Mouse (Mus musculus): ENCODE measurements at regions not wholly inside any gene's neighbourhood (a gene's known extent, or its start where the extent isn't known, plus 50 kb on each side); places are given as distances from the start of the nearest gene placed in this dataset.
"Not testable (repeated sequence)": the region's sequence is repeated elsewhere in the genome, so short reads cannot be mapped to it uniquely, and the experiment has no call there.

GRCm38 (mm10) chr3:82290373-82290772, 67.5 kb upstream of the Map9 start:
- ATAC-seq (ENCODE audit: low FRiP score, low read depth) = no peak
- no peaks in the 10 kb centered on the region for H3K9me3 ChIP-seq
- H3K9ac ChIP-seq = no peak overlapping the region
- H3K4me3 ChIP-seq = no peak overlapping the region
- H3K27ac ChIP-seq = no peak overlapping the region
- no peak overlapping the region for H3K4me2 ChIP-seq (replicated peaks)
- no peaks in the 10 kb centered on the region for H3K4me1 ChIP-seq
- H3K36me3 ChIP-seq = no peaks in the 10 kb centered on the region
- H3K27me3 ChIP-seq = no peaks in the 10 kb centered on the region
- WGBS = 80% methylated on average over 2 of the region's 2 CpGs

GRCm38 (mm10) chr3:82288996-82289395, 68.8 kb upstream of the Map9 start:
- Histone ChIP-seq H3K36me3 (no peaks in the 10 kb centered on the region), H3K27me3 (no peaks in the 10 kb centered on the region), H3K9me3 (no peaks in the 10 kb centered on the region), H3K27ac (no peak overlapping the region), H3K4me2 (replicated peaks) (no peak overlapping the region), H3K4me3 (no peak overlapping the region), H3K9ac (no peak overlapping the region), H3K4me1 (no peaks in the 10 kb centered on the region)
- WGBS = 76% methylated on average over 6 of the region's 6 CpGs
- no peak for ATAC-seq (ENCODE audit: low FRiP score, low read depth)

GRCm38 (mm10) chr3:82276977-82277714, 80.7 kb upstream of the Map9 start:
- H3K4me3 ChIP-seq = no peak overlapping the region
- H3K27me3 ChIP-seq = no peaks in the 10 kb centered on the region
- no peak overlapping the region for H3K4me2 ChIP-seq (replicated peaks)
- no peaks in the 10 kb centered on the region for H3K36me3 ChIP-seq
- H3K9ac ChIP-seq = no peak overlapping the region
- H3K27ac ChIP-seq = no peak overlapping the region
- no peaks in the 10 kb centered on the region for H3K9me3 ChIP-seq
- peaks cover 16% of the 10 kb centered on the region for H3K4me1 ChIP-seq
- ATAC-seq (ENCODE audit: low FRiP score, low read depth) = no peak

- Histone ChIP-seq H3K9ac (no peak overlapping the region), H3K9me3 (no peaks in the 10 kb centered on the region), H3K27me3 (no peaks in the 10 kb centered on the region), H3K36me3 (no peaks in the 10 kb centered on the region), H3K4me1 (peaks cover 16% of the 10 kb centered on the region), H3K4me3 (no peak overlapping the region), H3K4me2 (replicated peaks) (no peak overlapping the region), H3K27ac (no peak overlapping the region)
- peak; percentile 40 for ATAC-seq (ENCODE audit: low FRiP score, low read depth)
- WGBS = 46% methylated on average over 4 of the region's 4 CpGs
These were observed 82.0 kb upstream of the Map9 start for GRCm38 (mm10) chr3:82275822-82276203.

- 54% methylated on average over 7 of the region's 7 CpGs for WGBS
- peaks cover 16% of the 10 kb centered on the region for H3K4me1 ChIP-seq
- H3K27ac ChIP-seq = no peak overlapping the region
- peak; percentile 91 for ATAC-seq (ENCODE audit: low FRiP score, low read depth)
- H3K27me3 ChIP-seq = no peaks in the 10 kb centered on the region
- H3K4me2 ChIP-seq (replicated peaks) = no peak overlapping the region
- no peak overlapping the region for H3K4me3 ChIP-seq
- H3K9me3 ChIP-seq = no peaks in the 10 kb centered on the region
- H3K36me3 ChIP-seq = no peaks in the 10 kb centered on the region
- no peak overlapping the region for H3K9ac ChIP-seq
These were observed 82.7 kb upstream of the Map9 start for GRCm38 (mm10) chr3:82274945-82275821.

GRCm38 (mm10) chr3:82274196-82274937, 83.5 kb upstream of the Map9 start:
- WGBS = 49% methylated on average over 6 of the region's 6 CpGs
- H3K4me1 ChIP-seq = peaks cover 16% of the 10 kb centered on the region
- no peak overlapping the region for H3K4me3 ChIP-seq
- H3K4me2 ChIP-seq (replicated peaks) = no peak overlapping the region
- H3K36me3 ChIP-seq = no peaks in the 10 kb centered on the region
- no peak overlapping the region for H3K9ac ChIP-seq
- no peak for ATAC-seq (ENCODE audit: low FRiP score, low read depth)
- H3K27ac ChIP-seq = no peak overlapping the region
- H3K27me3 ChIP-seq = no peaks in the 10 kb centered on the region
- no peaks in the 10 kb centered on the region for H3K9me3 ChIP-seq

- not testable (repeated sequence) for H3K36me3 ChIP-seq; ATAC-seq (ENCODE audit: low FRiP score, low read depth); H3K4me2 ChIP-seq (replicated peaks); H3K27ac ChIP-seq; H3K9me3 ChIP-seq; H3K9ac ChIP-seq; H3K27me3 ChIP-seq; H3K4me3 ChIP-seq
- WGBS = 80% methylated on average over 2 of the region's 2 CpGs
- H3K4me1 ChIP-seq = peaks cover 16% of the 10 kb centered on the region
These were observed 84.3 kb upstream of the Map9 start for GRCm38 (mm10) chr3:82273511-82273910.

GRCm38 (mm10) chr3:82271965-82272364, 85.9 kb upstream of the Map9 start:
- ATAC-seq (ENCODE audit: low FRiP score, low read depth) = no peak
- H3K36me3 ChIP-seq = no peaks in the 10 kb centered on the region
- no peak overlapping the region for H3K4me2 ChIP-seq (replicated peaks)
- no peak overlapping the region for H3K4me3 ChIP-seq
- H3K4me1 ChIP-seq = peaks cover 16% of the 10 kb centered on the region
- H3K27me3 ChIP-seq = no peaks in the 10 kb centered on the region
- 87% methylated on average over 1 of the region's 1 CpGs for WGBS
- 0 out of 2 replicates have a peak, but pooled peaks cover 4% of the 10 kb centered on the region for H3K9me3 ChIP-seq
- H3K27ac ChIP-seq = no peak overlapping the region
- no peak overlapping the region for H3K9ac ChIP-seq

GRCm38 (mm10) chr3:82265941-82266340, 91.9 kb upstream of the Map9 start:
- no peak overlapping the region for H3K27ac ChIP-seq
- no peaks in the 10 kb centered on the region for H3K27me3 ChIP-seq
- no peaks in the 10 kb centered on the region for H3K4me1 ChIP-seq
- H3K36me3 ChIP-seq = no peaks in the 10 kb centered on the region
- 0 out of 2 replicates have a peak, but pooled peaks cover 4% of the 10 kb centered on the region for H3K9me3 ChIP-seq
- no peak for ATAC-seq (ENCODE audit: low FRiP score, low read depth)
- no peak overlapping the region for H3K9ac ChIP-seq
- H3K4me3 ChIP-seq = no peak overlapping the region
- WGBS = 89% methylated on average over 1 of the region's 1 CpGs
- H3K4me2 ChIP-seq (replicated peaks) = no peak overlapping the region

- Histone ChIP-seq H3K4me2 (replicated peaks) (no peak overlapping the region), H3K27ac (no peak overlapping the region), H3K9me3 (no peaks in the 10 kb centered on the region), H3K9ac (no peak overlapping the region), H3K4me3 (no peak overlapping the region), H3K36me3 (no peaks in the 10 kb centered on the region), H3K27me3 (no peaks in the 10 kb centered on the region), H3K4me1 (no peaks in the 10 kb centered on the region)
- ATAC-seq (ENCODE audit: low FRiP score, low read depth) = no peak
- WGBS = 77% methylated on average over 3 of the region's 3 CpGs
These were observed 95.9 kb upstream of the Map9 start for GRCm38 (mm10) chr3:82261976-82262375.

GRCm38 (mm10) chr3:82259986-82260652, 97.7 kb upstream of the Map9 start:
- Histone ChIP-seq H3K4me2 (replicated peaks) (no peak overlapping the region), H3K36me3 (no peaks in the 10 kb centered on the region), H3K9me3 (no peaks in the 10 kb centered on the region), H3K4me1 (no peaks in the 10 kb centered on the region), H3K27me3 (no peaks in the 10 kb centered on the region), H3K27ac (no peak overlapping the region), H3K4me3 (no peak overlapping the region), H3K9ac (no peak overlapping the region)
- 87% methylated on average over 4 of the region's 4 CpGs for WGBS
- ATAC-seq (ENCODE audit: low FRiP score, low read depth) = no peak
